Mouse (Mus musculus): ENCODE results near the gene Cyp2b23. TPM values are rescaled to one million over a fixed set of nuclear protein-coding genes. Genes with fewer than 3 reads are reported as not detected.
"Not testable (repeated sequence)": the region's sequence is repeated elsewhere in the genome, so short reads cannot be mapped to it uniquely, and the experiment has no call there.

Gene Cyp2b23
- polyA plus RNA-seq (2015; fragmentation: Nextera tagmentation; extraction: Ambion mirVana), result not detected in 2 replicates

GRCm38 (mm10) chr7:26686337-26686736, at the start of gene Cyp2b23:
Gene Cyp2b23, minus strand, starts transcription at chr7:26686437.
- Histone ChIP-seq H3K4me2 (no peak within 1 kb of the TSS), H3K9me3 (no peaks in the 10 kb centered on the region), H3K4me3 (no peak within 1 kb of the TSS), H3K27ac (no peak within 1 kb of the TSS), H3K36me3 (replicated peaks) (no peaks in the 10 kb centered on the region), H3K4me1 (no peaks in the 10 kb centered on the region), H3K27me3 (replicated peaks) (no peaks in the 10 kb centered on the region), H3K9ac (no peak within 1 kb of the TSS)
- 69% methylated on average over 4 of the region's 4 CpGs for WGBS
- no peak for ATAC-seq (replicated peaks)

- WGBS, result 89% methylated on average over 11 of the region's 11 CpGs
- no peak overlapping the region for H3K4me3 ChIP-seq
These were observed 24.8 kb upstream of the Cyp2b23 start for GRCm38 (mm10) chr7:26711061-26711460.

DNA sequence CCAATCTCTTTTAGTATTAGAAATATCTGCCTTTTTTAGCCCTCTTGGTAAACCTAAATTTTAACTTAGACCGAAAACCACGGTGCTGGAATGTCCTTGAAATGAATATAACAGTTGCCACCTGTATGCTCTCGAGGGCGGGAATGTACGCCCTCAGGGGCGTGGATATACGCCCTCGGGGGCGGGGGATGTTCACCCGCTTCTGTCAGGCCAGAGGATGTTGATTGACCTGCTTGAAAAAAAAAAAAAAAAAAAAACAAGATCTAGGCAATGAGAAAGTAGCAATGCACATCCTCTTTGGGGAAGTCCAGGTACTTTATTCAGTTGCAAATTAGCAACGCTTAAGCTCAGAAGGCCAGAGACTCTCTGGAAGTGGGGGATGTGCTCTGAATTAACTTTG, 20.8 kb upstream of the Cyp2b23 start:
- no peak overlapping the region for H3K4me2 ChIP-seq

More at GRCm38 (mm10) chr7:26711061-26711460, 24.8 kb upstream of the Cyp2b23 start:
- Histone ChIP-seq H3K36me3 (replicated peaks) (no peaks in the 10 kb centered on the region), H3K9ac (no peak overlapping the region), H3K4me2 (no peak overlapping the region), H3K27me3 (replicated peaks) (no peaks in the 10 kb centered on the region), H3K9me3 (no peaks in the 10 kb centered on the region), H3K4me1 (no peaks in the 10 kb centered on the region), H3K27ac (no peak overlapping the region)
- ATAC-seq (replicated peaks), result no peak

GRCm38 (mm10) chr7:26706191-26706590, 20.0 kb upstream of the Cyp2b23 start:
- ATAC-seq (replicated peaks); H3K36me3 ChIP-seq (replicated peaks); H3K4me1 ChIP-seq: not testable (repeated sequence)

More for the DNA sequence above, 20.8 kb upstream of the Cyp2b23 start:
- Histone ChIP-seq H3K9me3 (no peaks in the 10 kb centered on the region), H3K27ac (no peak overlapping the region), H3K9ac (no peak overlapping the region), H3K4me3 (no peak overlapping the region), H3K4me1 (no peaks in the 10 kb centered on the region), H3K27me3 (replicated peaks) (no peaks in the 10 kb centered on the region), H3K36me3 (replicated peaks) (no peaks in the 10 kb centered on the region)
- no peak for ATAC-seq (replicated peaks)
- 49% methylated on average over 11 of the region's 11 CpGs for WGBS

DNA sequence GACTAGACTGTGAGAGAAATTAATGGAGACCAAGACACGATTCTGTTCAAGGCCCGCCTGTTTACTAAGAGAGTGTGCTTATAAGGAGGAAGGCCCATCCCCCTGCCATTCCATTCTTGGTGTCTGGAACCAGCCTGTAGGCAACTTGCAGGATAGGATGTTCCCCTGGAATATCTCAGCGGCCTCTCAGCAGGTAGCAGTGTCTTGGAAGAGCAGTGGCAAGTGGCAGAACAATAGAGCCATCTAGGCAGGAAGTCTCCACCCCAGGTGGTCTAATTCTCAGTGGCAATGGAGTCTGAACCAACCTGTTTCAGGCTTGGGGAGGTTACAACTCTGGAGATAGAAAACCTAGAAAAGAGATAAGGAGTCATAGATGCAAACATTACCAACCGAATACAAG, 13.9 kb upstream of the Cyp2b23 start:
- Histone ChIP-seq H3K4me3 (no peak overlapping the region), H3K4me1 (no peaks in the 10 kb centered on the region), H3K27ac (no peak overlapping the region), H3K9me3 (no peaks in the 10 kb centered on the region), H3K9ac (no peak overlapping the region), H3K36me3 (replicated peaks) (no peaks in the 10 kb centered on the region), H3K27me3 (replicated peaks) (no peaks in the 10 kb centered on the region), H3K4me2 (no peak overlapping the region)
- WGBS, result 78% methylated on average over 4 of the region's 4 CpGs
- ATAC-seq (replicated peaks), result no peak

More at GRCm38 (mm10) chr7:26706191-26706590, 20.0 kb upstream of the Cyp2b23 start:
- not testable (repeated sequence) for H3K27me3 ChIP-seq (replicated peaks); H3K9me3 ChIP-seq; H3K27ac ChIP-seq; H3K9ac ChIP-seq; H3K4me2 ChIP-seq; H3K4me3 ChIP-seq
- WGBS, result 39% methylated on average over 6 of the region's 6 CpGs

DNA sequence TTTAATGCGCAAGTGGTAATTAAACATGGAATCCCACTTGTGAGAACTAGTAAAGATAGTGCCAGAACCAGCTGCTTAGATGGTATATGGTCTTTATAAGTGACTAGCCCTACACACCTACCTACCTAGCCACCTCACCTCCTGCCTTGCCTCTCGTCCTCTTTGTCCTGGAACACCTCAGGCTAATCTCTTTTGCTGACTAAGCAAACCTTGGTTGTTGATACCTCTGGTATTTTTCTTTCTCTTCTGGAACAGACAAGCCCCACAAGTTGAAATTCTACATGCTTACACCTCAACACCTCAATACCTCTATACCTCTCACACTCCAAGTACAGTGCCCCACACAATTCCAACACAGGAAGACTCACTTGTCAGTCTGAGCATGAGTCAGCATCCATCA, 524 bp downstream of the Cyp2b23 start:
- Histone ChIP-seq H3K9ac (no peak overlapping the region), H3K36me3 (replicated peaks) (no peaks in the 10 kb centered on the region), H3K4me2 (no peak overlapping the region), H3K27ac (no peak overlapping the region), H3K4me3 (no peak overlapping the region), H3K9me3 (no peaks in the 10 kb centered on the region; the same call in 1 of the 2 replicates), H3K27me3 (replicated peaks) (no peaks in the 10 kb centered on the region), H3K4me1 (no peaks in the 10 kb centered on the region)
- WGBS, result 79% methylated on average over 2 of the region's 2 CpGs
- ATAC-seq (replicated peaks), result no peak

- not testable (repeated sequence) for H3K4me1 ChIP-seq; H3K9ac ChIP-seq; H3K4me2 ChIP-seq; H3K4me3 ChIP-seq; H3K27ac ChIP-seq; H3K36me3 ChIP-seq (replicated peaks); H3K9me3 ChIP-seq; H3K27me3 ChIP-seq (replicated peaks); ATAC-seq (replicated peaks)
- 17% methylated on average over 2 of the region's 2 CpGs for WGBS
These were observed 18.8 kb downstream of the Cyp2b23 start for GRCm38 (mm10) chr7:26667466-26667865.

DNA sequence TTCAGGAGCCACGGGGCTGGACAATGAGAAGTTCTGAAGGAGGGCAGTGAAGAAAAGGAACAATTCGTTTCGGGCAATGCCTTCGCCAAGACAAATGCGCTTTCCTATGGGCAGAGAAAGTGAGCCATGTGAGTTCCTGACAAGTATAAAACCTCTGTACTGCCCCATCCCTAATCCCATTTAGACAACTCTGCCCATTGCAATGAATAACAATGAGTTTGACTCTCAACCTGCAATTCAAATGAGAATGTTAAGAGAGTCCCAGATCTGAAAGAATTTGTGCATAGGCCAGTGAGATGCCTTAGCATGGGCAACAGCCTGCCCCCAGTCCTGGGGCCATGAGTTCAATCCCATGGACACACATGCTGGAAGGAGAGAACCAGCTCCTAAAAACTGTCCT, 20.2 kb downstream of the Cyp2b23 start:
- ATAC-seq (replicated peaks), result no peak
- Histone ChIP-seq H3K27ac (no peak overlapping the region), H3K9ac (no peak overlapping the region), H3K4me3 (no peak overlapping the region), H3K27me3 (replicated peaks) (no peaks in the 10 kb centered on the region), H3K36me3 (replicated peaks) (no peaks in the 10 kb centered on the region), H3K4me1 (no peaks in the 10 kb centered on the region), H3K4me2 (no peak overlapping the region), H3K9me3 (no peaks in the 10 kb centered on the region)
- WGBS, result 56% methylated on average over 5 of the region's 5 CpGs

GRCm38 (mm10) chr7:26618364-26618763, 67.9 kb downstream of the Cyp2b23 start, which contains the start of gene Vmn1r185:
Gene Vmn1r185, minus strand, starts transcription at chr7:26618464.
- H3K9me3 ChIP-seq; H3K4me1 ChIP-seq; H3K4me2 ChIP-seq; H3K27ac ChIP-seq; H3K36me3 ChIP-seq (replicated peaks); H3K9ac ChIP-seq; ATAC-seq (replicated peaks); H3K4me3 ChIP-seq; H3K27me3 ChIP-seq (replicated peaks): not testable (repeated sequence)
- 79% methylated on average over 1 of the region's 1 CpGs for WGBS

Other genes starting within 250 kb of the Cyp2b23 start
- gene Nlrp9a, start 151.4 kb downstream of the Cyp2b23 start, polyA plus RNA-seq (2015; fragmentation: Nextera tagmentation; extraction: Ambion mirVana), result not detected in 2 replicates
- not detected in 2 replicates for gene Vmn1r185, start 68.0 kb downstream of the Cyp2b23 start, polyA plus RNA-seq (2015; fragmentation: Nextera tagmentation; extraction: Ambion mirVana)
- gene Cyp2b19, start 70.7 kb upstream of the Cyp2b23 start, polyA plus RNA-seq (2015; fragmentation: Nextera tagmentation; extraction: Ambion mirVana), result 0.79 and 1.1 TPM in 2 replicates
- not detected in 2 replicates for gene Cyp2g1, start 122.5 kb upstream of the Cyp2b23 start, polyA plus RNA-seq (2015; fragmentation: Nextera tagmentation; extraction: Ambion mirVana)
- 0.60 and 1.3 TPM in 2 replicates for gene Cyp2a5, start 148.9 kb upstream of the Cyp2b23 start, polyA plus RNA-seq (2015; fragmentation: Nextera tagmentation; extraction: Ambion mirVana)

Measured in midbrain, embryonic 15.5 days (tissue).